Mouse (Mus musculus) left cerebral cortex, adult 18-20 months (tissue): Measurements from ENCODE around the gene Reln. TPM values are rescaled to one million over a fixed set of nuclear protein-coding genes. Genes with fewer than 3 reads are reported as not detected.

Experiments
- DNase-seq, 2 experiments: peaks; one replicate each; pipeline ENCODE4 v3.0.0; 2021 to 2022; ENCODE audit warnings: low spot score in 2 of 2, mixed read lengths in 1 of 2
- total RNA-seq, 2 experiments: library from RNA; stranded (reverse); gene quantifications; 2 replicates each; pipeline ENCODE4 v1.2.3; 2021

The Reln gene
- total RNA-seq, 2 experiments from 2014 or later: 80.8 to 81.6 TPM

DNA sequence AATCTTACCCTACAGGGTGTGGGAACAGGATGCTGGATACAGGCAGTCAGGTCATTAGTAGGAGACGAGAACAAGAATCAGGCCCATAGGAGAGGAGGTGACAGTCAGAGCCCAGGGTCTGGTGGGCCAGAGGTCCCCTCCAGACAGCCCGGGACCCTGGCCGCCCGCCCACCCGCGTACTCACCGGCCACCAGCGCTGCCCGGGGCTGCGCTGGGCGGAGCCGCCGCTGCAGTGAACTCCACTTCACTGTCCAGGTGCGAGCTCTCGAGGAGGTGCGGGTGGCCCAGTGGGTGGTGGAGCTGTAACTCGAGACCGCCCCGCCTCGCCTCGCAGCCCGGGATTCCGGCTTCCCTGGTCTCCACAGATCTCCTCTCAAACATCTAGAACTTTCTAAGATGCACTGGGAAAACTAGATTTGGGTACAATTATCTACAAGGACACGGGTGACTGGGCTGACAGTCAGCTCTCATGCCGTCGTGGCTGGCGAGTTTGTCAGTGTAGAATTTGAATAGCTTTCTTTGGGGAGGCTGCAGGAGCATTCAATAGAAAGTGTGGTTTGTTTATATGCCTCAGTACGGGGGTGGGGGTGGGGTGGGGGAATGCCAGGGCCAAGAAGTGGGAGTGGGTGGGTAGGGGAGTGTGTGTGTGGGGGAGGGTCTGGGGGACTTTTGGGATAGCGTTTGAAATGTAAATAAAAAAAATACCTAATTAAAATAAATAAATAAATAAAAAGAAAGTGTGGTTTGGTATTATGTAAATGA, 479.0 kb downstream of the Reln start, which contains the start of gene Slc26a5:
Slc26a5 (minus strand) TSS at position 259 of the 762 bp plus-strand sequence.
- DNase-seq: no peak

DNA sequence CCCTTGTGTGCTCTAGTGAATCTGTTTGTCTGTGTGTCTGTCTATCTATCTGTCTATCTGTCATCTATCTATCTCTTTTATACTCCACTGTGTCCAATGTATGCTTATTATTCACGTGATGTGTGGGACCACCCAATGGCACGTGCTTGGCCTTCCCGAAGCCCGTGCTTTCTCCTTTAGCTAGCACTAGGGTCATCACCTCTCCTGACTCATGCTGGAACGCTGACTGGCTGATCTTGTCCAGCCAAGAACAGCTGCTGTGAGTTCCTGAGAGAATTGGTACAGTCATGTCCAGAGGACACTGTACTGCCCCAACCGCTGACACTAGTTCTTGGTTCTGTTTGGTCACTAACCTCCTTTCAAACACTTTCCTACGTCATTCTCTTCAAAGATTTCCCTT, 485.8 kb downstream of the Reln start:
- DNase-seq: no peak

DNA sequence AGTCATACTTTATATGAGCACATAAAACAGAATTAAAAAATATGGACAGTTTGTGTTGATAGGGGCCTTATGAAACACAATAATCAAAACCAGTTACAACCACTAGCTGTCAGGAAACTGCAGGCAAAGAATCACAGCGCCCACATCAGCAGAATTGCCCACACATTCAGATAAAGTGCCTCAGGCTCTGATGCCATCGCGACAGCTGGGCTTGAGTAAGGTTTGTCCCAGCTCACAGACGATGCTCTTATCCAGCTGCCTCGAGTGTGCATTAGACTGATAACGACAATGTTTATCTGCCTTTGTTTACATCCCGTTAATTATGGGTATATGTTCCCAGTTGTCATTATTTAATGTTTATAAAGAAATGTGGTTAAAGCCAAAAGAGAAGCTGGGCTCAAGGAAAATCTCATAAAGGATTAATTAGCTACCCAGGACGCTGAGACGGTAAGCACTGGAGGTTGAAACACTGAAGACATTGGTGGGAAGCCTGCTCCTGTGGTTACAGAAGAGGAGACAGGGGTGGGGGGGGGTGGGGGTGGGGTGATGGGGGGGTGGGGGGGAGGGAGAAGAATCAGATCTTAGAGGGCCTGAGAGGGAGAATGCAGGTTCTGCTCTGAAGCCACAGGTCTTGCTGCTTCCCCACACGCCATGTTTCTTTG, 492.7 kb downstream of the Reln start:
- peak in 1 of 2 experiments; percentile 21 for DNase-seq

DNA sequence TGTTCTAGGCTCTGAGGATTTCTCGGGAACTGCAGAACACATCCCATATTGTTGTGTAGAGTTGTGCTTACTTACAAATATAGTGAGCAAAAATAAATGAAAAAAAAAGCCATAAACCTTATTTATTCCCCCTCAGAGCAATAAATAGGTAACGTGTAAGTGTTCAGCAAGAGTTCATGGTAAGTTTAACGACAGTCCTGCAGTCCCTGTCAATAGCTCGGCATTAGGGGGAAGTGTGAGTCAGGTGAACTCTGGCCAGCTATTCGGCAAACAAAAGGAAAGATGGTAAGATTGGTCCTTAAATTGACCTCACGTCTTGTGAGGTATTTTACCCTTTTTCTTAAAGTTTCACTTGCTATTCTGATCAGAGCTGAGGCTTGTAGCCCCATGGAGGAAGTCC, 497.1 kb downstream of the Reln start:
- no peak for DNase-seq

DNA sequence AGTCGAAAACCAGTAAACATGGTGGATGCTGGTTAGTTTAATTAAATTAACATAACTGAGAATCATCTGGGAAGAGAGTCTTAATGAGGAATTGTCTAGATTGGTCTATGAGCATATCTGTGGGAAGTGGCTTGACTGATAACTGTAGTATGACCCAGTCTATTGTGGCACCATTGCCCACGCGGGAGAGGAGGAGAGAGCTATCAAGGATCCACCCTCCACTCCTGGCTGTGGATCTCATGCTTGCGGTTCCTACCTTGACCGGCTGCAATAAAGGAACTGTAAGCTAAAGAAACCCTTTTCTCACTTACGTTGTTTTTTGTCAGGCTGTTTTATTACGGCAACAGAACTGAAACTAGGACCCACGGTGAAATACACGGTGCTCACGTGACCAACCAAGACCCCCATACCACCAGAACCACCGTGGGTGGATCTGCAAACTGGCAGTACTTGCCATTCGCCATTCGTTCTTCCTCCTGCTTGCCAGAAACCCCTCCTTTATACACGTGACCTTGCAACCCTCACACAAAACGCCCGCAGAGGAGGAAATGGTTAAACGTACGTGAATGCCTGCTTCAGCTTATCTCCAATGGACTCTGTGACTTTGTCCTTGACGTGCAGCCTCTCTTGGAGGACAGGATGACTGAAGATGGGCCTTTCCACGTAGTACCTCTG, 497.7 kb downstream of the Reln start:
- DNase-seq: no peak

DNA sequence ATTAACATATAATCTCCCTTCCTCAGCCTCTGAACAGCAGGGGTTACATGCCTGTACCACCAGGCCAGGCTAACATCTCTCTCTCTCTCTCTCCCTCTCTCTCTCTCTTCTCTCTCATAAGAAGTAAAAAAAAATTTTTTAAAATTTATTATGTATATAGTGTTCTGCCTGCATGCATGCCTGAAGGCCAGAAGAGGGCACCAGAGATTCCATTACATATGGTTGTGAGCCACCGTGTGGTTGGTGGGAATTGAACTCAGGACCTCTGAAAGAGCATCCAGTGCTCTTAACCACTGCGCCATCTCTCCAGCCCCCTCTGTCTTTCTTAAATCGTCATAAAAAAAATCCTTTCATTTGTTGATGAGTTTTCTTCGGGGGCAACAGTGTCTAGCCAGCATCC, 499.8 kb downstream of the Reln start:
- no peak for DNase-seq

Other genes starting within 250 kb of the Reln start
- 10 to 100 TPM; 18.8 to 21.9 TPM for gene Orc5, start 205.7 kb upstream of the Reln start, total RNA-seq